Mouse (Mus musculus) erythroblast, embryonic 14.5 days (primary cell): ENCODE results near the gene Phactr3.

Experiments used
- GATA1 ChIP-seq: IDR thresholded peaks from 2 replicates; pipeline ENCODE4 v1.6.1; 2012; ENCODE audit warnings: low read length, inconsistent platforms, mixed read lengths
- TAL1 ChIP-seq: IDR thresholded peaks from 3 replicates; pipeline ENCODE4 v1.6.1; 2012; ENCODE audit warnings: low read length, inconsistent platforms, mixed read lengths

- TF ChIP-seq TAL1 (no peak), GATA1 (no peak)
These were observed 118.3 kb downstream of the Phactr3 start for GRCm38 (mm10) chr2:178237056-178237455.
